In the genomic region with DNA sequence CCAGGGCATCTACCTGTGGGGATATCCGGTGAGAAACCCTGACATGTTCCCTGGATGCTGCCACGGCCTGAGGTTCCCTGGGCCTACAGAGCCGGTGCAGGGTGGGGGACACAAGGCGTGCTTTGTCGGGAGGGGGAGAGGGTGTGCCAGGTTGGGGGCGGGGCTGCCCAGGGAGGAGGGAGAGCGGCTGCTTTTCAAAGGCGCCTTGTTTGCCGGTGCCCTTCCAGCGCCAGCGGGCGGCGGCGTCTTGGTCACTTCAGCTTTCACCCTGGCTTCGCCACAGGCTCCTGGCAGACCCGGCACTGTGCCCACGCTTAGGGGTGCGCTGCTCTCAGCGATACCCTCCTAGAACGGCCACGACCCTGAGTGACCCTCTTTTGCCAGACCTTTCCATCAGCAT, we compare ENCODE assay signal across 8 mouse cellular contexts. TPM values are rescaled to one million over a fixed set of nuclear protein-coding genes. Genes with fewer than 3 reads are reported as not detected.
DNase-seq lines count a peak whose midpoint lies in the region; ATAC-seq and TF ChIP-seq lines count a peak whose summit lies in the region.

No protein-coding gene starts in this region.

- WGBS in lung, postnatal 0 days = 14% methylated on average over 16 of the region's 21 CpGs
- WGBS in hindbrain, embryonic 11.5 days = 17% methylated on average over 15 of the region's 21 CpGs
- WGBS in limb, embryonic 13.5 days = 18% methylated on average over 20 of the region's 21 CpGs
- 8% methylated on average over 21 of the region's 21 CpGs for WGBS in small intestine, adult 2 months

- TF ChIP-seq CTCF in lung, postnatal 0 days (IDR thresholded peaks at IDR 0.05) = no peak
- TF ChIP-seq CTCF in small intestine, adult 2 months (IDR thresholded peaks at IDR 0.05; ENCODE audit: extremely low read depth, insufficient read length, insufficient replicate concordance, low read depth, low read length) = no peak

- no peak for TF ChIP-seq EP300 in lung, postnatal 0 days (IDR thresholded peaks at IDR 0.05)

- H3K9me3 ChIP-seq in lung, postnatal 0 days (ENCODE audit: low read length) = no peaks in the 10 kb centered on the region
- no peaks in the 10 kb centered on the region for H3K9me3 ChIP-seq in hindbrain, embryonic 11.5 days (ENCODE audit: control insufficient read depth, low read length)
- H3K9me3 ChIP-seq in limb, embryonic 13.5 days = no peaks in the 10 kb centered on the region

- H3K4me1 ChIP-seq in lung, postnatal 0 days (ENCODE audit: insufficient read depth, low read depth, low read length) = peaks cover 10% of the 10 kb centered on the region; the same call in 1 of the 2 replicates
- H3K4me1 ChIP-seq in hindbrain, embryonic 11.5 days (replicated peaks; ENCODE audit: control insufficient read depth, insufficient read depth, low read length) = peaks cover 13% of the 10 kb centered on the region
- H3K4me1 ChIP-seq in limb, embryonic 13.5 days = peaks cover 51% of the 10 kb centered on the region
- peaks cover 10% of the 10 kb centered on the region for H3K4me1 ChIP-seq in small intestine, adult 2 months (ENCODE audit: control insufficient read depth, insufficient read depth, insufficient read length, low read length)

- H3K27me3 ChIP-seq in lung, postnatal 0 days (replicated peaks; ENCODE audit: insufficient read depth, low read length) = no peaks in the 10 kb centered on the region
- H3K27me3 ChIP-seq in hindbrain, embryonic 11.5 days (ENCODE audit: control insufficient read depth, insufficient read depth, low read length) = no peaks in the 10 kb centered on the region
- H3K27me3 ChIP-seq in limb, embryonic 13.5 days = peaks cover 48% of the 10 kb centered on the region
- peaks cover 11% of the 10 kb centered on the region for H3K27me3 ChIP-seq in small intestine, adult 2 months (ENCODE audit: control insufficient read depth, insufficient read depth, low read length)

- no peak overlapping the region for H3K4me3 ChIP-seq in lung, postnatal 0 days (ENCODE audit: low read depth, low read length)
- no peak overlapping the region for H3K4me3 ChIP-seq in hindbrain, embryonic 11.5 days (ENCODE audit: low read depth, low read length)
- H3K4me3 ChIP-seq in limb, embryonic 13.5 days = peak overlapping the region; percentile 44
- peak overlapping the region; percentile 36 for H3K4me3 ChIP-seq in small intestine, adult 2 months (ENCODE audit: low read depth, low read length)

- peak; percentile 40 for DNase-seq in cerebellum, adult 11 months
- no peak for DNase-seq in lung, postnatal 0 days (ENCODE audit: low spot score)
- DNase-seq in lung, adult 18-20 months = no peak
- no peak for DNase-seq in hindbrain, embryonic 11.5 days (ENCODE audit: low spot score)

- H3K27ac ChIP-seq in lung, postnatal 0 days (ENCODE audit: low read length) = no peak overlapping the region
- H3K27ac ChIP-seq in hindbrain, embryonic 11.5 days (ENCODE audit: low read depth, low read length) = no peak overlapping the region
- H3K27ac ChIP-seq in limb, embryonic 13.5 days = peak overlapping the region; percentile 78
- no peak overlapping the region for H3K27ac ChIP-seq in small intestine, adult 2 months (ENCODE audit: insufficient read depth, low read depth, low read length)

- peak overlapping the region; percentile 38 for H3K4me2 ChIP-seq in lung, postnatal 0 days (replicated peaks; ENCODE audit: low read depth, low read length)
- peak overlapping the region; percentile 33 for H3K4me2 ChIP-seq in hindbrain, embryonic 11.5 days (replicated peaks; ENCODE audit: low read depth, low read length)
- H3K4me2 ChIP-seq in limb, embryonic 13.5 days (replicated peaks) = peak overlapping the region; percentile 64

- H3K9ac ChIP-seq in lung, postnatal 0 days (replicated peaks; ENCODE audit: low read depth) = no peak overlapping the region
- H3K9ac ChIP-seq in hindbrain, embryonic 11.5 days (ENCODE audit: low read depth, low read length) = no peak overlapping the region; the same call in 1 of the 2 replicates
- H3K9ac ChIP-seq in limb, embryonic 13.5 days = peak overlapping the region; percentile 69; the same call in 1 of the 2 replicates

- ATAC-seq in cerebellum, adult (ENCODE audit: insufficient number of reproducible peaks, low FRiP score, low TSS enrichment) = no peak
- no peak for ATAC-seq in lung, postnatal 0 days
- ATAC-seq in hindbrain, embryonic 11.5 days (ENCODE audit: low FRiP score) = peak; percentile 36; the same call in 1 of the 2 replicates
- peak; percentile 21 for ATAC-seq in limb, embryonic 13.5 days (ENCODE audit: low FRiP score, low read depth)
- ATAC-seq in megakaryocyte-erythroid progenitor cell, adult 5-6 weeks (replicated peaks; ENCODE audit: low FRiP score, low TSS enrichment, poor library complexity, severe bottlenecking) = no peak

- peaks cover 10% of the 10 kb centered on the region for H3K36me3 ChIP-seq in lung, postnatal 0 days (ENCODE audit: insufficient read depth, low read length)
- peaks cover 3% of the 10 kb centered on the region; the same call in 1 of the 2 replicates for H3K36me3 ChIP-seq in hindbrain, embryonic 11.5 days (ENCODE audit: control insufficient read depth, insufficient read depth, low read length)
- H3K36me3 ChIP-seq in limb, embryonic 13.5 days = peaks cover 47% of the 10 kb centered on the region
- H3K36me3 ChIP-seq in small intestine, adult 2 months (ENCODE audit: control insufficient read depth, insufficient read depth, low read length) = peaks cover 28% of the 10 kb centered on the region

- TF ChIP-seq POLR2A in small intestine, adult 2 months (IDR thresholded peaks at IDR 0.05; ENCODE audit: low read depth, low read length) = no peak

RNA-seq across cellular contexts. Expression of gene Col11a2, which starts 0.8 kb away (rescaled TPM):
- polyA plus RNA-seq in lung, postnatal 0 days (2015; fragmentation: Nextera tagmentation; extraction: Ambion mirVana) = 0.25 and 0.44 TPM in 2 replicates
- polyA plus RNA-seq in hindbrain, embryonic 11.5 days (2014; fragmentation: Nextera tagmentation; extraction: Ambion mirVana) = 0.91 and 1.4 TPM in 2 replicates
- polyA plus RNA-seq in limb, embryonic 13.5 days (2015; fragmentation: Nextera tagmentation; extraction: Ambion mirVana) = 46.3 and 56.6 TPM in 2 replicates
- polyA plus RNA-seq in small intestine, adult 2 months (2012; rRNA removed) = 0.90 and 2.4 TPM in 2 replicates
- total RNA-seq in megakaryocyte-erythroid progenitor cell, adult 5-6 weeks (2014; fragmentation: Nextera tagmentation) = 1.1 and 3.6 TPM in 2 replicates
- total RNA-seq in megakaryocyte-erythroid progenitor cell, adult 5-6 weeks (2017) = 0.05 and 0.46 TPM in 2 replicates

RNA-seq across cellular contexts. Expression of gene Rxrb, which starts 6.8 kb away (rescaled TPM):
- polyA plus RNA-seq in lung, postnatal 0 days (2015; fragmentation: Nextera tagmentation; extraction: Ambion mirVana) = 35.0 and 35.7 TPM in 2 replicates
- polyA plus RNA-seq in hindbrain, embryonic 11.5 days (2014; fragmentation: Nextera tagmentation; extraction: Ambion mirVana) = 16.3 and 16.8 TPM in 2 replicates
- polyA plus RNA-seq in limb, embryonic 13.5 days (2015; fragmentation: Nextera tagmentation; extraction: Ambion mirVana) = 56.1 and 59.1 TPM in 2 replicates
- polyA plus RNA-seq in small intestine, adult 2 months (2012; rRNA removed) = 26.3 and 64.2 TPM in 2 replicates
- total RNA-seq in megakaryocyte-erythroid progenitor cell, adult 5-6 weeks (2014; fragmentation: Nextera tagmentation) = 49.6 and 58.9 TPM in 2 replicates
- total RNA-seq in megakaryocyte-erythroid progenitor cell, adult 5-6 weeks (2017) = 31.4 and 33.3 TPM in 2 replicates

RNA-seq across cellular contexts. Expression of gene Slc39a7, which starts 7.0 kb away (rescaled TPM):
- 130 and 131 TPM in 2 replicates for polyA plus RNA-seq in lung, postnatal 0 days (2015; fragmentation: Nextera tagmentation; extraction: Ambion mirVana)
- polyA plus RNA-seq in hindbrain, embryonic 11.5 days (2014; fragmentation: Nextera tagmentation; extraction: Ambion mirVana) = 75.9 and 80.3 TPM in 2 replicates
- 237 and 244 TPM in 2 replicates for polyA plus RNA-seq in limb, embryonic 13.5 days (2015; fragmentation: Nextera tagmentation; extraction: Ambion mirVana)
- 81.5 and 119 TPM in 2 replicates for polyA plus RNA-seq in small intestine, adult 2 months (2012; rRNA removed)
- total RNA-seq in megakaryocyte-erythroid progenitor cell, adult 5-6 weeks (2014; fragmentation: Nextera tagmentation) = 18.1 and 18.3 TPM in 2 replicates
- total RNA-seq in megakaryocyte-erythroid progenitor cell, adult 5-6 weeks (2017) = 94.1 and 169 TPM in 2 replicates

RNA-seq across cellular contexts. Expression of gene H2-Ke6, which starts 10.6 kb away (rescaled TPM):
- 57.9 and 59.8 TPM in 2 replicates for polyA plus RNA-seq in lung, postnatal 0 days (2015; fragmentation: Nextera tagmentation; extraction: Ambion mirVana)
- 50.5 and 54.8 TPM in 2 replicates for polyA plus RNA-seq in hindbrain, embryonic 11.5 days (2014; fragmentation: Nextera tagmentation; extraction: Ambion mirVana)
- 50.0 and 59.4 TPM in 2 replicates for polyA plus RNA-seq in limb, embryonic 13.5 days (2015; fragmentation: Nextera tagmentation; extraction: Ambion mirVana)
- 52.4 and 75.8 TPM in 2 replicates for polyA plus RNA-seq in small intestine, adult 2 months (2012; rRNA removed)
- total RNA-seq in megakaryocyte-erythroid progenitor cell, adult 5-6 weeks (2014; fragmentation: Nextera tagmentation) = 118 and 144 TPM in 2 replicates
- total RNA-seq in megakaryocyte-erythroid progenitor cell, adult 5-6 weeks (2017) = 41.6 and 46.8 TPM in 2 replicates

RNA-seq across cellular contexts. Expression of gene Ring1, which starts 14.0 kb away (rescaled TPM):
- 18.8 and 19.1 TPM in 2 replicates for polyA plus RNA-seq in lung, postnatal 0 days (2015; fragmentation: Nextera tagmentation; extraction: Ambion mirVana)
- 5.9 and 6.3 TPM in 2 replicates for polyA plus RNA-seq in hindbrain, embryonic 11.5 days (2014; fragmentation: Nextera tagmentation; extraction: Ambion mirVana)
- polyA plus RNA-seq in limb, embryonic 13.5 days (2015; fragmentation: Nextera tagmentation; extraction: Ambion mirVana) = 19.1 and 19.8 TPM in 2 replicates
- 15.5 and 29.9 TPM in 2 replicates for polyA plus RNA-seq in small intestine, adult 2 months (2012; rRNA removed)
- 12.8 and 24.7 TPM in 2 replicates for total RNA-seq in megakaryocyte-erythroid progenitor cell, adult 5-6 weeks (2014; fragmentation: Nextera tagmentation)
- total RNA-seq in megakaryocyte-erythroid progenitor cell, adult 5-6 weeks (2017) = 13.5 and 15.4 TPM in 2 replicates

Comparison
In these comparisons a context has a peak if more than half of its experiments do, and no peak if none do; other contexts are left out.
1. ATAC-seq: peak in hindbrain, embryonic 11.5 days (single experiment) and limb, embryonic 13.5 days (single experiment); none in cerebellum, adult (single experiment), lung, postnatal 0 days (single experiment) and megakaryocyte-erythroid progenitor cell, adult 5-6 weeks (single experiment).
2. H3K4me3 ChIP-seq: peak in limb, embryonic 13.5 days (single experiment) and small intestine, adult 2 months (single experiment); none in lung, postnatal 0 days (single experiment) and hindbrain, embryonic 11.5 days (single experiment).
3. RNA of gene Col11a2, which starts 0.8 kb away (polyA plus RNA-seq): 46.3 to 56.6 TPM in limb, embryonic 13.5 days; 0.91 to 1.4 TPM in hindbrain, embryonic 11.5 days, 0.90 to 2.4 TPM in small intestine, adult 2 months and 0.25 to 0.44 TPM in lung, postnatal 0 days; every median in the first group is over 10 times any median in the second.
4. Peak in every context shown above with its lines, with median percentiles within 50 percentile points of each other: H3K4me2 ChIP-seq.